Mouse (Mus musculus): ENCODE results near the gene Gnaz.
A peak's percentile ranks its signal among the peaks of the same experiment; 100 is the strongest.
"Not testable (repeated sequence)": the region's sequence is repeated elsewhere in the genome, so short reads cannot be mapped to it uniquely, and the experiment has no call there.

Gnaz gene

DNA sequence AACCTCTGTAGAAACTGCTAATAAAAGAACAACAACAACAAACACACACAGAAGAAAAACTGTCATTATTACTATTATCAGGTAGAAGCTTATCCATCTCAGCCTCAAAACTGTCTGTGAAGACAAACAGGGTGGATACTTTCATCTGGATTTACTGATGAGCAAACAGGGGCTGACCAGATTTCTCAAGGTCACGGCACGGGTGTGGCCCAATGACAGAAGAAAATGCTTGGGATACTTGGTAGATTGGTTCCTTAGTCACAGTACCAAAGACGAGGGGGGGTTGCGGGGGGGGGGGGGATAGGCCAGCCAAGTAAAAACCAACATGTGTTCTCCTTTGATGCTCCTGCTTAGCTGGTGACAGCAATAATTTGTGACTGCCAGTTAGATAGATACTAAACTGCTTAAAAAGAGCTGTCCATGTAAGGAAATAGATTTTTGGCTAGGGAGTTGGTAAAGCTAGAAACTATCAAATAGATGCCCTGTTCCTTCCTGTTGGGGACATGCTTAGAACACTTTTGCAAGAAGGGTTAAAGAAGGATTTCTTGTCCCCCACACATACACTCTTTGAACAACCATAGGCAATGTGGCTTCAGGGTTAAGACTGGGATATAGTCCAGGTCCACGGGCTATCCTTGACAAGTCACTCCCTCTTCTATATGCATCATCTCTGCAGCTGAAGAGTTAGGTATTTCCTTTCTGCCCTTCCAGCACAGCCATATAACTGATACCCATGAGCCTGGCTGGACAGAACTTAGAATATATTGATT, 64.6 kb downstream of the Gnaz start:
- no peak for DNase-seq

GRCm38 (mm10) chr10:75032395-75032794, 65.4 kb downstream of the Gnaz start, which contains the start of gene Rsph14:
Gene Rsph14 (minus strand): TSS chr10:75032586.
- DNase-seq = no peak

GRCm38 (mm10) chr10:75036883-75037379, 70.0 kb downstream of the Gnaz start, which contains the start of gene Rab36:
Gene Rab36 (plus strand): TSS chr10:75037058.
- DNase-seq = peak; percentile 80

DNA sequence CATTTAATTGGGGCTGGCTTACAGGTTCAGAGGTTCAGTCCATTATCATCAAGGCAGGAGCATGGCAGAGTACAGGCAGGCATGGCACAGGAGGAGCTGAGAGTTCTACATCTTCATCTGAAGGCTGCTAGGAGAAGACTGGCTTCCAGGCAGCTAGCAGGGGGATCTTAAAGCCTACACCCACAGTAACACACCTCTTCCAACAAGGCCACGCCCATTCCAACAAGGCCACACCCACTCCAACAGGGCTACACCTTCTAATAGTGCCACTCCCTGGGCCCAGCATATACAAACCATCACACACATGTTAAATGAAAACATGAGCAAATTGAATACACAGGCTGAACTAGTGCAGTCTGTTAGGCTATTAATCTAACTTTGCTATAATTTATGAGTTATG, 75.1 kb downstream of the Gnaz start:
- not testable (repeated sequence) for DNase-seq

DNA sequence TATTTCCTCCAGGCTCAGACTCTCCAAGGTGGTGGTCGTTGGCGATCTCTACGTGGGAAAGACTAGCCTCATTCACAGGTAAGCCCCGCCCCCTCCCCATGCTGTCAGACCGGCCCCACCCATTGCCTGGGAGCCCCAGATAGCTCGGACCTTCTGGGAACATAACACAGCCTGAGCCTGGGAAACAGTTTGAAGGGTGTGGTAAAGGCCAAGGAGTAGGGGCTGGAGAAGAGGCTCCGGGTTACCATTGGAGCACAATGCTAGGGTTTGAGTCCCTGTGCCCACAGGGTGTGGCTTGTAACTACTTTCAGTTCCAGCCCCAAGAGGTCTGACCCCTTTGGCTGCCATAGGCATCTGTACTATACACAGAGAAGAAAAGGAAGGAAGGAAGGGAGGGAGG, 77.5 kb downstream of the Gnaz start:
- DNase-seq = no peak

DNA sequence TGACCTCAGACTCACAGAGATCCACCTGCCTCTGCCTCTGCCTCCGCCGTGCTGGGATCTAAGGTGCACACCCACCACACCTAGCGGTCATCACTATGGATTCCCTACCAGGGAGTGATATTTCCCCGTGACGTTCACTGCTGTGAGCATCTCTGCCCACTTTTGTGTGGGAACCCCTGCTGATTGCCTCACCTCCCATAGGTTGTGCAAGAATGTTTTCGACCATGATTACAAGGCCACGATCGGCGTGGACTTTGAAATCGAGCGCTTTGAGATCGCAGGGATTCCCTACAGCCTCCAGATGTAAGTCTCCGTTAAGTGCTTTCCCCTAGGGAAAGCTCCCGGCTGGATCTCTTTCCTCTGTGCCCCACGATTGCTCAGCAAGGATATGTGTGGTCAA, 78.9 kb downstream of the Gnaz start:
- no peak for DNase-seq

DNA sequence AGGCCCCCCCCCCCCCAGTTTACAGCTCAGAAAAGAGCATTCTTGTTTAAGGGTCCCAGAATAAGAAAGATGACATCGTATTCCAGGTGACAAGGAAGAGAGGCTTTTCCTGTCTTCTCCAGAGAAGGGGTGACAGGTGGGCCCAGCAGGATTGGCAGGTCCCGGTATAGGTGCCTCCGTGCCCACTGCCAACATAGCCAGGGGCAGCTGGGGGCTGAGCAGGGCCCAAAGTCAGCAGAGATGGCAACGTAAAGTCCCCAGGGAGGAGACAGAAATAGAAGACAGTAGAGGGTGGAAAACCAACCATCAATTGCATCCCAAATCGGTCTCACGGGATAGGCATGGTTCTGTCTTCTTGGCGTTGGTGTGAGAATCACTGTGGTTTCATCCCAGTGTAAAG, 81.7 kb downstream of the Gnaz start:
- no peak for DNase-seq

GRCm38 (mm10) chr10:75051364-75052074, 84.5 kb downstream of the Gnaz start:
- DNase-seq = no peak

DNA sequence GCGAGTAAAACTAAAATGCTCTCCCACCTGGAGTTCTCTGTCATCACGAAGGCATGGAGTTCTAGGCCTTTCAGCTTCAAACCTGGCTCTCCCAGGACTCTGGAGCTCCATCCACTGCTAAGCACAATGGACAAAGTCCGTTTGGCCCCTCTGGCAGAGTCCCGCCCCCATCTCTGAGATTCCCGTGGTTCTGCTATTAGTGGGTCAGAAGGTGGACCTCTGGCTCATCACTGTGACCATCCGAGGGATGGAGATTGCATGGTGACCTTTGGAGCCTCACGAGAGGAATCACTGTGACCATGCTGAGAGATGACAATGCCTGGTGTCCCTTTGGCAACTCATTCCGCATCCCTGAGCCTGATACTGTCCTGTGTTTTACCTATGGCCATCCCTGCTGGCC, 85.9 kb downstream of the Gnaz start:
- DNase-seq = no peak

- no peak for DNase-seq
These were observed 86.7 kb downstream of the Gnaz start for GRCm38 (mm10) chr10:75053655-75054054.

DNA sequence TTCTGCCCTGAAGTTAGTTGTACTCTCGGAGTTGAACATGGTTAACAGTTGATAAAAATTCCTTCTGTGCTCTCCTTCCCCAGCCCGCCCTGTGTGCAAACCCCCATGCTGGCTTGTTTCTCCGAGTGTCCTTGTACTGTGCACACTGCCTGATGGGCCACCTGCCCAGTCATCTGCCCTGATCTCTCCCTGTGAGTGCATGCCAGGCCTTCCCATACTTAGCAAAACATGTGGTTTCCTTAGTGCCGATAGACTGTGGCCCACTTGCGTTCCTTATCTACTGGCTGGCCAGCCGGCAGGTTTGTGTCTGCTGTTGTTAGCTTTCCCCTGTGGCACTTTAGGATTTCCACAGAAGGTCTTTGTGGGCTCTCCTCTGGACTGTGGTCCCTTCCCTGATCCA, 87.1 kb downstream of the Gnaz start:
- DNase-seq = no peak

GRCm38 (mm10) chr10:75055672-75056071, 88.7 kb downstream of the Gnaz start:
- no peak for DNase-seq

DNA sequence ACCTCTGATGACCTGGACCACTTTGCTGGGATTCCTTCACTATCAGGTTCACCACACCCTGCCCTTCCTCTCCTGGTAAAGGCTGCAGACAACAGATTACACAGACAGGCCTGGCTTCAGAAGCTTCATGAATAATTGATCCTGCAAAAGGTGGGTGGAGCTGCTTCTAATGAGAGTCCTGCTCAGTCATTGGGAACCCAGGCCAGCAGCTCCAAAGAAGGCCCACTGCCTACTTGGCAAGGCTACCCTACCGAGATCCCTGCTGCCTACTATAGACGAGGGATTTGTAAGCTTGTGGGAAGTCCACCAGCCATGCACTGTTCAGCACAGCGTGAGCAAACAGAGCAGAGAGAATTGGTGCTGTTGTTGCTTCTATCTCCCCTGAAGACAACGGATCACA, 89.3 kb downstream of the Gnaz start:
- no peak for DNase-seq

GRCm38 (mm10) chr10:75058336-75058735, 91.4 kb downstream of the Gnaz start:
- DNase-seq = no peak

GRCm38 (mm10) chr10:75058761-75059395, 91.9 kb downstream of the Gnaz start:
- DNase-seq = peak; percentile 14

DNA sequence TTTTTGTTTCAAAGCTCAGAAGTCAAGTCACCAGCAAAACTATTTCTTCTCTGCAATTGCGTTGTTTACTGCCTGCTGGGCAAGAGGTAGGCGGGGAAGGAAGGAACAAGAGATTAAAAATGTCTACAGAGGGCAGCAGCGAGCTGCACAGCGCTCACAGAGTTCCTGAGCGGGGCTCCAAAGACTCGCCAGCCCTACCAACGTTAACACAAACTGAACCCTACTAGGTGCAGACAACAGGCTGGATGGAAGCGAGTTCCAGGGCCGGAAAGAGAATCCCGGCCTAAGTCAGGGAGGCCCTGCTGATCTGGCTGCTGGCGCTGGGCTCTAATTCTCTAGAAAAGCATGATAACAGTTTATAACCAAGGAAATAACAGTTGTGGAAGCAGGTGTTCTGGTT, 92.4 kb downstream of the Gnaz start:
- peak; percentile 77 for DNase-seq

DNA sequence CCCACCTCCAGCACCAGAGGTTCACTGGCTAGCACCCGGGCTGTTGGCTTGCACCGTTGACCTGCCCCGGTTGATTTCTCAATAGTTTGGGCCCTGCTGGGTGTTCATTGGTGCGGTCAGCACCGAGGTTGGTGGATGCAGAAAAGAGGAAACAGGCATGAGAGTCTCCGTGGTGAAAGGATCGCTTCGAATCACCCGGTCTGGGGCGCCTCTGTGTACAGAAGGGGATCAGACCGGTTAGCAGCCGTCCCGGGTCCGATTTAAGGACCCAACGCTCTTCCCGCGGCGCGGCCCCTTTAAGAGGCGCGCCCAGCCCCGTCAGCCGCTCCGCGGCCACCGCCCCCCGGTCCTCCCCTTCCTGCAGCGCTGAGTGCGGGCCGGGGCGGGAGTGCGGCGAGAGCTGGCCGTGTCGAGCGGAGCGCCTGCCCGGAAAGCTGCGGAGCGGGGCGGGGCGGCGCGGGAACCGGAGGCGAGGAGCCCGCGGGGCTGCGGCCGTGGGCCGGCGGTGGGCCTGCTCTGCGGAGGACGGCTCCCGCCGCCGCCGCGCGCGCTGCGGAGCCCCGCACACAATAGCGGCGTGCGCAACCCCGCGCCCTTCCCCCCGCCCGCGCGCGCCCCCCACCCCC, 93.4 kb downstream of the Gnaz start, which contains the start of gene Bcr:
Bcr (plus strand) TSS at position 376 of the 626 bp plus-strand sequence.
- DNase-seq = peak; percentile 73

DNA sequence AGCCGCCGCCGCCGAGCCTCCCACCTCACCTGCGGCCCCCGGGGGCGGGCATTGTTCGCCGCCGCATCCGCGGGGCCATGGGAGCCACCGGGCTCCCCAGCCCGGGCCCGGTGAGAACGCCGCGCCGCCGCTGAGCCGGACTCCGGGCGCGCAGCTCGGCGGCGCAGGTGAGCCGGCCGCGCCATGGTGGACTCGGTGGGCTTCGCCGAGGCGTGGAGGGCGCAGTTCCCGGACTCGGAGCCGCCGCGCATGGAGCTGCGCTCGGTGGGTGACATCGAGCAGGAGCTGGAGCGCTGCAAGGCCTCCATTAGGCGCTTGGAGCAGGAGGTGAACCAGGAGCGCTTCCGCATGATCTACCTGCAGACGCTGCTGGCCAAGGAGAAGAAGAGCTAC, 93.9 kb downstream of the Gnaz start:
- DNase-seq = peak; percentile 39

DNA sequence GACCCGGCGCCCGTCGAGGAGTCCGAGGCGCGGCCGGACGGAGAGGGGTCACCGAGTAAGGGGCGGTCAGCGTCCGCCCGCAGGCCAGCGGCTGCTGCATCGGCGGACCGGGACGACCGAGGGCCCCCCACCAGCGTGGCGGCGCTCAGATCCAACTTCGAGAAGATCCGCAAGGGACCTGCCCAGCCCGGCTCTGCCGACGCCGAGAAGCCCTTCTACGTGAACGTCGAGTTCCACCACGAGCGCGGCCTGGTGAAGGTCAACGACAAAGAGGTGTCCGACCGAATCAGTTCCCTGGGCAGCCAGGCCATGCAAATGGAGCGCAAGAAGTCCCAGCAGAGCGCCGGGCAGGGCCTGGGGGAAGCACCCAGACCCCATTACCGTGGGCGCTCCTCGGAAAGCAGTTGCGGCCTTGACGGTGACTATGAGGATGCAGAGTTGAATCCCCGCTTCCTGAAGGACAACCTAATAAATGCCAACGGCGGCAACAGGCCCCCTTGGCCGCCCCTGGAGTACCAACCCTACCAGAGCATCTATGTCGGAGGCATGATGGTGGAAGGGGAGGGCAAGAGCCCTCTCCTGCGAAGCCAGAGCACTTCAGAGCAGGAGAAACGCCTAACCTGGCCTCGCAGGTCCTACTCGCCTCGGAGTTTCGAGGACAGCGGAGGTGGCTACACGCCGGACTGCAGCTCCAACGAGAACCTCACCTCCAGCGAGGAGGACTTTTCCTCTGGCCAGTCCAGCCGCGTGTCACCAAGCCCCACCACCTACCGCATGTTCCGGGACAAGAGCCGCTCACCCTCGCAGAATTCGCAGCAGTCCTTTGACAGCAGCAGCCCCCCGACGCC, 94.6 kb downstream of the Gnaz start:
- DNase-seq = peak; percentile 16

- DNase-seq = peak; percentile 10
These were observed 95.2 kb downstream of the Gnaz start for GRCm38 (mm10) chr10:75062189-75062561.

GRCm38 (mm10) chr10:75062621-75063020, 95.6 kb downstream of the Gnaz start:
- DNase-seq = no peak

GRCm38 (mm10) chr10:75063301-75063965, 96.5 kb downstream of the Gnaz start:
- no peak for DNase-seq
